Mouse (Mus musculus) hindbrain, embryonic 10.5 days (tissue): ENCODE results near the gene C8b. TPM values are rescaled to one million over a fixed set of nuclear protein-coding genes. Genes with fewer than 3 reads are reported as not detected.
A peak's percentile ranks its signal among the peaks of the same experiment; 100 is the strongest.

Source experiments
- DNase-seq: peaks from one replicate; pipeline ENCODE4 v3.0.0-alpha.2; 2017; ENCODE audit warnings: low spot score
- H3K27ac ChIP-seq: fragments of 300-500 bp; sonication (generic); 2 replicates; pipeline ENCODE4 v1.5.1; 2016; ENCODE audit warnings: mild to moderate bottlenecking, moderate library complexity
- H3K27me3 ChIP-seq: fragments of 300-500 bp; sonication (generic); 2 replicates; pipeline ENCODE4 v1.6.1; 2016; ENCODE audit warnings: mild to moderate bottlenecking; ENCODE audit not compliant: poor library complexity, insufficient read depth, severe bottlenecking
- H3K36me3 ChIP-seq: fragments of 300-500 bp; sonication (generic); 2 replicates; pipeline ENCODE4 v1.6.1; 2016; ENCODE audit warnings: mild to moderate bottlenecking, moderate library complexity
- H3K4me1 ChIP-seq: fragments of 300-500 bp; sonication (generic); replicated peaks from 2 replicates; pipeline ENCODE4 v1.6.1; 2016; ENCODE audit warnings: mild to moderate bottlenecking
- H3K4me3 ChIP-seq: fragments of 300-500 bp; sonication (generic); 2 replicates; pipeline ENCODE4 v1.5.1; 2016; ENCODE audit warnings: mild to moderate bottlenecking, moderate library complexity
- H3K9me3 ChIP-seq: fragments of 300-500 bp; sonication (generic); 2 replicates; pipeline ENCODE4 v1.6.1; 2016; ENCODE audit warnings: mild to moderate bottlenecking, moderate library complexity
- WGBS: fragments of 180-500 bp; shearing (Covaris S2); methylation state at CpG from one replicate; pipeline ENCODE4 v1.1.7; 2016; 5-methylcytosine and 5-hydroxymethylcytosine counted together
- polyA plus RNA-seq: library from polyadenylated mRNA; unstranded; fragments of >200 nt; fragmentation: Nextera tagmentation; extraction: Ambion mirVana; gene quantifications from 2 replicates; pipeline ENCODE4 v1.2.1, GENCODE M21; 2016

C8b gene
- polyA plus RNA-seq, result 0.25 TPM in 1 of 2 replicates, not detected in the other

GRCm38 (mm10) chr4:104766065-104766464 lies at the start of gene C8b:
Gene C8b (plus strand): TSS chr4:104766317.
- 92% methylated on average over 8 of the region's 8 CpGs for WGBS
- peaks cover 8% of the 10 kb centered on the region for H3K4me1 ChIP-seq
- no peak for DNase-seq
- H3K27me3 ChIP-seq, result peaks cover 9% of the 10 kb centered on the region; the same call in 1 of the 2 replicates
- H3K27ac ChIP-seq, result no peak within 1 kb of the TSS
- H3K36me3 ChIP-seq, result no peaks in the 10 kb centered on the region
- no peaks in the 10 kb centered on the region for H3K9me3 ChIP-seq
- no peak within 1 kb of the TSS for H3K4me3 ChIP-seq

GRCm38 (mm10) chr4:104716506-104716905 lies 49.6 kb upstream of the C8b start:
- H3K27me3 ChIP-seq, result 0 out of 2 replicates have a peak, but pooled peaks cover 4% of the 10 kb centered on the region
- H3K9me3 ChIP-seq, result no peaks in the 10 kb centered on the region
- H3K4me1 ChIP-seq, result peaks cover 22% of the 10 kb centered on the region
- no peaks in the 10 kb centered on the region for H3K36me3 ChIP-seq
- no peak overlapping the region for H3K4me3 ChIP-seq
- H3K27ac ChIP-seq, result no peak overlapping the region
- 78% methylated on average over 1 of the region's 1 CpGs for WGBS
- no peak for DNase-seq

GRCm38 (mm10) chr4:104718973-104719795 lies 46.9 kb upstream of the C8b start:
- Histone ChIP-seq H3K4me3 (no peak overlapping the region), H3K9me3 (no peaks in the 10 kb centered on the region), H3K36me3 (no peaks in the 10 kb centered on the region), H3K27me3 (0 out of 2 replicates have a peak, but pooled peaks cover 4% of the 10 kb centered on the region), H3K4me1 (peaks cover 29% of the 10 kb centered on the region), H3K27ac (peak overlapping the region; percentile 37)
- peak; percentile 9 for DNase-seq
- WGBS, result 67% methylated on average over 13 of the region's 13 CpGs

- Histone ChIP-seq H3K36me3 (no peaks in the 10 kb centered on the region), H3K27me3 (0 out of 2 replicates have a peak, but pooled peaks cover 4% of the 10 kb centered on the region), H3K4me1 (peaks cover 23% of the 10 kb centered on the region), H3K27ac (no peak overlapping the region), H3K9me3 (no peaks in the 10 kb centered on the region), H3K4me3 (no peak overlapping the region)
- DNase-seq, result no peak
- WGBS, result 92% methylated on average over 6 of the region's 6 CpGs
These were observed 42.5 kb upstream of the C8b start for GRCm38 (mm10) chr4:104723527-104724045.

- H3K4me3 ChIP-seq, result no peak overlapping the region
- H3K4me1 ChIP-seq, result peaks cover 16% of the 10 kb centered on the region
- H3K27ac ChIP-seq, result no peak overlapping the region
- 0 out of 2 replicates have a peak, but pooled peaks cover 4% of the 10 kb centered on the region for H3K27me3 ChIP-seq
- 76% methylated on average over 5 of the region's 5 CpGs for whole genome bisulfite sequencing
- DNase-seq, result no peak
- no peaks in the 10 kb centered on the region for H3K9me3 ChIP-seq
- H3K36me3 ChIP-seq, result no peaks in the 10 kb centered on the region
These were observed 41.9 kb upstream of the C8b start for GRCm38 (mm10) chr4:104724258-104724657.

- Histone ChIP-seq H3K9me3 (no peaks in the 10 kb centered on the region), H3K36me3 (no peaks in the 10 kb centered on the region), H3K4me1 (peaks cover 8% of the 10 kb centered on the region; the same call in 1 of the 2 replicates), H3K27me3 (no peaks in the 10 kb centered on the region), H3K27ac (no peak overlapping the region), H3K4me3 (no peak overlapping the region)
- 45% methylated on average over 3 of the region's 3 CpGs for WGBS
- peak; percentile 8 for DNase-seq
These were observed 40.4 kb upstream of the C8b start for GRCm38 (mm10) chr4:104725673-104726072.

- H3K9me3 ChIP-seq, result no peaks in the 10 kb centered on the region
- WGBS, result 81% methylated on average over 8 of the region's 8 CpGs
- H3K4me1 ChIP-seq, result peaks cover under 1% of the 10 kb centered on the region; the same call in 1 of the 2 replicates
- no peaks in the 10 kb centered on the region for H3K36me3 ChIP-seq
- no peaks in the 10 kb centered on the region for H3K27me3 ChIP-seq
- no peak for DNase-seq
- H3K27ac ChIP-seq, result 0 out of 2 replicates have a peak overlapping the region, but pooled peaks have one; percentile 23
- H3K4me3 ChIP-seq, result no peak overlapping the region
These were observed 36.9 kb upstream of the C8b start for GRCm38 (mm10) chr4:104729185-104729584.

- H3K9me3 ChIP-seq, result no peaks in the 10 kb centered on the region
- H3K36me3 ChIP-seq, result no peaks in the 10 kb centered on the region
- H3K4me3 ChIP-seq, result no peak overlapping the region
- H3K27ac ChIP-seq, result no peak overlapping the region
- DNase-seq, result no peak
- no peaks in the 10 kb centered on the region for H3K27me3 ChIP-seq
- no peaks in the 10 kb centered on the region for H3K4me1 ChIP-seq
- 81% methylated on average over 6 of the region's 6 CpGs for WGBS
These were observed 19.6 kb upstream of the C8b start for GRCm38 (mm10) chr4:104746500-104746899.

- Histone ChIP-seq H3K27ac (no peak overlapping the region), H3K27me3 (no peaks in the 10 kb centered on the region), H3K36me3 (no peaks in the 10 kb centered on the region), H3K4me1 (no peaks in the 10 kb centered on the region), H3K9me3 (no peaks in the 10 kb centered on the region), H3K4me3 (no peak overlapping the region)
- 71% methylated on average over 3 of the region's 3 CpGs for WGBS
- DNase-seq, result no peak
These were observed 12.0 kb upstream of the C8b start for GRCm38 (mm10) chr4:104754090-104754489.

GRCm38 (mm10) chr4:104760878-104761624 lies 5.1 kb upstream of the C8b start:
- Histone ChIP-seq H3K27ac (peak overlapping the region; percentile 41), H3K4me1 (peaks cover 10% of the 10 kb centered on the region), H3K4me3 (no peak overlapping the region), H3K9me3 (no peaks in the 10 kb centered on the region), H3K36me3 (no peaks in the 10 kb centered on the region), H3K27me3 (0 out of 2 replicates have a peak, but pooled peaks cover 3% of the 10 kb centered on the region)
- DNase-seq, result peak; percentile 15
- WGBS, result 66% methylated on average over 13 of the region's 13 CpGs

- Histone ChIP-seq H3K36me3 (no peaks in the 10 kb centered on the region), H3K4me1 (0 out of 2 replicates have a peak, but pooled peaks cover 2% of the 10 kb centered on the region), H3K9me3 (no peaks in the 10 kb centered on the region), H3K27ac (no peak overlapping the region), H3K4me3 (no peak overlapping the region), H3K27me3 (peaks cover 5% of the 10 kb centered on the region; the same call in 1 of the 2 replicates)
- WGBS, result 84% methylated on average over 4 of the region's 4 CpGs
- no peak for DNase-seq
These were observed 2.1 kb downstream of the C8b start for GRCm38 (mm10) chr4:104768190-104768589.

GRCm38 (mm10) chr4:104769602-104770001 lies 3.5 kb downstream of the C8b start:
- Histone ChIP-seq H3K27me3 (peaks cover 5% of the 10 kb centered on the region; the same call in 1 of the 2 replicates), H3K4me1 (0 out of 2 replicates have a peak, but pooled peaks cover 2% of the 10 kb centered on the region), H3K27ac (no peak overlapping the region), H3K9me3 (no peaks in the 10 kb centered on the region), H3K36me3 (no peaks in the 10 kb centered on the region), H3K4me3 (no peak overlapping the region)
- 90% methylated on average over 8 of the region's 8 CpGs for WGBS
- DNase-seq, result no peak
